Mouse (Mus musculus) liver, embryonic 14.5 days (tissue): ENCODE data around the gene Pnkd. TPM values are rescaled to one million over a fixed set of nuclear protein-coding genes. Genes with fewer than 3 reads are reported as not detected.
A peak's percentile ranks its signal among the peaks of the same experiment; 100 is the strongest.

ENCODE experiments used
- ATAC-seq: fragments of 200-750 bp; cut with Nextera tagmentation; 2 replicates; pipeline ENCODE4 v1.8.0; 2017; ENCODE audit warnings: moderate number of reproducible peaks, mild to moderate bottlenecking, moderate library complexity; ENCODE audit not compliant: insufficient read depth
- DNase-seq, 3 experiments: peaks; one replicate each; pipeline ENCODE4 v3.0.0-alpha.2; 2012 to 2013; ENCODE audit warnings: low read depth in 3 of 3, low spot score in 3 of 3
- H3K27ac ChIP-seq: fragments of 300-500 bp; sonication (generic); 2 replicates; pipeline ENCODE4 v1.5.1; 2014; ENCODE audit warnings: moderate library complexity, mild to moderate bottlenecking, control low read depth, inconsistent platforms
- H3K27me3 ChIP-seq: fragments of 300-500 bp; sonication (generic); 2 replicates; pipeline ENCODE4 v1.6.1; 2014; ENCODE audit warnings: mild to moderate bottlenecking, low read length, moderate library complexity; ENCODE audit not compliant: control insufficient read depth, insufficient read depth
- H3K36me3 ChIP-seq: fragments of 300-500 bp; sonication (generic); replicated peaks from 2 replicates; pipeline ENCODE4 v1.6.1; 2014; ENCODE audit warnings: low read depth; ENCODE audit not compliant: control insufficient read depth, insufficient read depth
- H3K4me1 ChIP-seq, 2 experiments: fragments of 200-500 bp in 1 of 2; fragments of 300-500 bp in 1 of 2; sonication (generic) in 1 of 2; replicated peaks; 2 replicates each; pipeline ENCODE4 v1.6.1; 2012 to 2014; ENCODE audit warnings: antibody characterized with exemption in 1 of 2, inconsistent platforms in 1 of 2, low read length in 1 of 2; ENCODE audit not compliant: control insufficient read depth in 2 of 2, insufficient read depth in 2 of 2
- H3K4me2 ChIP-seq: fragments of 300-500 bp; sonication (generic); 2 replicates; pipeline ENCODE4 v1.6.1; 2014; ENCODE audit warnings: low read depth, mild to moderate bottlenecking, control low read depth, moderate library complexity
- H3K4me3 ChIP-seq, 2 experiments: fragments of 200-500 bp in 1 of 2; fragments of 300-500 bp in 1 of 2; sonication (generic) in 1 of 2; 2 replicates each; pipeline ENCODE4 v1.5.1; 2012 to 2014; ENCODE audit warnings: low read depth in 2 of 2, low read length in 2 of 2, mild to moderate bottlenecking in 2 of 2, control low read depth in 1 of 2, inconsistent platforms in 1 of 2, moderate library complexity in 1 of 2; ENCODE audit not compliant: insufficient read depth in 1 of 2
- H3K9ac ChIP-seq: fragments of 300-500 bp; sonication (generic); replicated peaks from 2 replicates; pipeline ENCODE4 v1.6.1; 2014; ENCODE audit warnings: mild to moderate bottlenecking, control low read depth, moderate library complexity
- H3K9me3 ChIP-seq: fragments of 300-500 bp; sonication (generic); 2 replicates; pipeline ENCODE4 v1.6.1; 2016; ENCODE audit warnings: low read length, mixed read lengths; ENCODE audit not compliant: control insufficient read depth
- CTCF ChIP-seq: IDR thresholded peaks from 2 replicates; pipeline ENCODE4 v1.5.1; 2016; ENCODE audit warnings: antibody characterized with exemption, low read depth, control low read depth
- EP300 ChIP-seq: IDR thresholded peaks from 2 replicates; pipeline ENCODE4 v1.6.1; 2016; ENCODE audit warnings: antibody characterized with exemption, low read depth
- WGBS: fragments of 180-500 bp; shearing (Covaris S2); extraction: QIAGEN DNeasy Blood & Tissue Kit; methylation state at CpG from one replicate; pipeline ENCODE4 v1.1.7; 2014; ENCODE audit not compliant: insufficient replicate concordance; 5-methylcytosine and 5-hydroxymethylcytosine counted together
- polyA plus RNA-seq, 2 experiments: library from polyadenylated mRNA; depleted of rRNA in 1 of 2; stranded (reverse) in 1 of 2; unstranded in 1 of 2; fragments of >200 nt; fragmentation: Nextera tagmentation in 1 of 2; extraction: Ambion mirVana in 1 of 2; gene quantifications; 2 replicates each; pipeline versions ENCODE4 v1.2.1 to v1.2.3; 2012 to 2014

Gene Pnkd
- polyA plus RNA-seq, 2 experiments, result 16.8 to 42.1 TPM

- peaks cover 7 to 42% of the 10 kb centered on the region in 2 experiments for H3K4me1 ChIP-seq
- peak overlapping the region; percentile 94 for H3K4me2 ChIP-seq
- peak overlapping the region; percentile 81 to 95 for H3K4me3 ChIP-seq
- no peak overlapping the region for H3K27ac ChIP-seq
- TF ChIP-seq EP300, result no peak
- TF ChIP-seq CTCF, result no peak
- no peaks in the 10 kb centered on the region for H3K9me3 ChIP-seq
- H3K9ac ChIP-seq, result peak overlapping the region; percentile 87
- DNase-seq (no peak), ATAC-seq (peak; percentile 34; the same call in 1 of the 2 replicates)
- 6% methylated on average over 12 of the region's 12 CpGs for WGBS
- no peaks in the 10 kb centered on the region for H3K36me3 ChIP-seq
- H3K27me3 ChIP-seq, result no peaks in the 10 kb centered on the region
These were observed 19.6 kb downstream of the Pnkd start for GRCm38 (mm10) chr1:74304339-74304790.

GRCm38 (mm10) chr1:74304946-74305345, 20.2 kb downstream of the Pnkd start:
- Histone ChIP-seq H3K4me3 (no peak overlapping the region), H3K27me3 (no peaks in the 10 kb centered on the region), H3K9ac (no peak overlapping the region), H3K9me3 (no peaks in the 10 kb centered on the region), H3K4me1 (peaks cover 2 to 41% of the 10 kb centered on the region in 2 experiments), H3K4me2 (no peak overlapping the region), H3K36me3 (no peaks in the 10 kb centered on the region), H3K27ac (no peak overlapping the region)
- WGBS, result 77% methylated on average over 4 of the region's 4 CpGs
- DNase-seq (no peak), ATAC-seq (no peak)
- TF ChIP-seq EP300, result no peak
- TF ChIP-seq CTCF, result no peak

- TF ChIP-seq CTCF (no peak), EP300 (no peak)
- DNase-seq (no peak), ATAC-seq (no peak)
- H3K4me1 ChIP-seq, result peaks cover under 1 to 40% of the 10 kb centered on the region in 2 experiments
- peak within 1 kb of the TSS; percentile 94 for H3K4me2 ChIP-seq
- 85% methylated on average over 2 of the region's 2 CpGs for WGBS
- no peaks in the 10 kb centered on the region for H3K36me3 ChIP-seq
- no peaks in the 10 kb centered on the region for H3K9me3 ChIP-seq
- H3K9ac ChIP-seq, result no peak within 1 kb of the TSS; the same call in 1 of the 2 replicates
- H3K27me3 ChIP-seq, result no peaks in the 10 kb centered on the region
- no peak within 1 kb of the TSS for H3K27ac ChIP-seq
- peak within 1 kb of the TSS; percentile 81 to 95; a peak in 3 of 4 replicates for H3K4me3 ChIP-seq
These were observed 20.8 kb downstream of the Pnkd start, which contains the start of gene Tmbim1 for GRCm38 (mm10) chr1:74305522-74305921. TSS of gene Tmbim1 (minus strand) at chr1:74305622.

- TF ChIP-seq CTCF, result no peak
- no peak for TF ChIP-seq EP300
- Histone ChIP-seq H3K36me3 (no peaks in the 10 kb centered on the region), H3K9me3 (no peaks in the 10 kb centered on the region), H3K4me3 (no peak overlapping the region), H3K4me2 (no peak overlapping the region), H3K27me3 (no peaks in the 10 kb centered on the region), H3K4me1 (peaks cover 0 to 36% of the 10 kb centered on the region in 2 experiments; a peak in 3 of 4 replicates), H3K27ac (no peak overlapping the region), H3K9ac (no peak overlapping the region)
- DNase-seq (no peak), ATAC-seq (no peak)
- 75% methylated on average over 1 of the region's 1 CpGs for WGBS
These were observed 22.4 kb downstream of the Pnkd start for GRCm38 (mm10) chr1:74307146-74307545.

GRCm38 (mm10) chr1:74308001-74308964, 23.6 kb downstream of the Pnkd start:
- H3K9ac ChIP-seq, result no peak overlapping the region
- no peak overlapping the region for H3K4me2 ChIP-seq
- no peaks in the 10 kb centered on the region for H3K9me3 ChIP-seq
- no peaks in the 10 kb centered on the region for H3K36me3 ChIP-seq
- TF ChIP-seq EP300 (no peak), CTCF (no peak)
- ATAC-seq (no peak), DNase-seq (no peak)
- no peak overlapping the region for H3K27ac ChIP-seq
- peaks cover 0 to 31% of the 10 kb centered on the region in 2 experiments; a peak in 3 of 4 replicates for H3K4me1 ChIP-seq
- no peak overlapping the region for H3K4me3 ChIP-seq
- H3K27me3 ChIP-seq, result no peaks in the 10 kb centered on the region
- 55% methylated on average over 10 of the region's 10 CpGs for WGBS
